Mouse (Mus musculus): ENCODE results near the gene Pde4d.

Gene Pde4d

GRCm38 (mm10) chr13:109659103-109659502 is 1209.4 kb downstream of the Pde4d start:
- DNase-seq (ENCODE audit: low spot score): no peak

GRCm38 (mm10) chr13:109661345-109661744 is 1211.6 kb downstream of the Pde4d start:
- DNase-seq (ENCODE audit: low spot score): no peak

- DNase-seq (ENCODE audit: low spot score): no peak
Observed at GRCm38 (mm10) chr13:109662099-109662498, 1212.4 kb downstream of the Pde4d start.

GRCm38 (mm10) chr13:109662731-109663130 is 1213.0 kb downstream of the Pde4d start:
- DNase-seq (ENCODE audit: low spot score): no peak

- DNase-seq (ENCODE audit: low spot score): no peak
Observed at GRCm38 (mm10) chr13:109664956-109665802, 1215.4 kb downstream of the Pde4d start.

GRCm38 (mm10) chr13:109665803-109666403 is 1216.2 kb downstream of the Pde4d start:
- DNase-seq (ENCODE audit: low spot score): no peak

GRCm38 (mm10) chr13:109669965-109670364 is 1220.2 kb downstream of the Pde4d start:
- no peak for DNase-seq (ENCODE audit: low spot score)

- DNase-seq (ENCODE audit: low spot score): peak; percentile 58
Observed at GRCm38 (mm10) chr13:109671589-109672347, 1222.0 kb downstream of the Pde4d start.

- no peak for DNase-seq (ENCODE audit: low spot score)
Observed at GRCm38 (mm10) chr13:109677047-109677446, 1227.3 kb downstream of the Pde4d start.

GRCm38 (mm10) chr13:109677617-109678016 is 1227.9 kb downstream of the Pde4d start:
- DNase-seq (ENCODE audit: low spot score): no peak

GRCm38 (mm10) chr13:109678991-109679390 is 1229.2 kb downstream of the Pde4d start:
- DNase-seq (ENCODE audit: low spot score): no peak

- DNase-seq (ENCODE audit: low spot score): no peak
Observed at GRCm38 (mm10) chr13:109680229-109680628, 1230.5 kb downstream of the Pde4d start.

- no peak for DNase-seq (ENCODE audit: low spot score)
Observed at GRCm38 (mm10) chr13:109681699-109682293, 1232.0 kb downstream of the Pde4d start.

- DNase-seq (ENCODE audit: low spot score): no peak
Observed at GRCm38 (mm10) chr13:109683001-109683400, 1233.3 kb downstream of the Pde4d start.

- DNase-seq (ENCODE audit: low spot score): no peak
Observed at GRCm38 (mm10) chr13:109684985-109685295, 1235.2 kb downstream of the Pde4d start.

- no peak for DNase-seq (ENCODE audit: low spot score)
Observed at GRCm38 (mm10) chr13:109685296-109686115, 1235.8 kb downstream of the Pde4d start.

GRCm38 (mm10) chr13:109686116-109686876 is 1236.5 kb downstream of the Pde4d start:
- no peak for DNase-seq (ENCODE audit: low spot score)

- no peak for DNase-seq (ENCODE audit: low spot score)
Observed at GRCm38 (mm10) chr13:109686906-109687305, 1237.2 kb downstream of the Pde4d start.

GRCm38 (mm10) chr13:109688195-109688594 is 1238.4 kb downstream of the Pde4d start:
- DNase-seq (ENCODE audit: low spot score): no peak

- DNase-seq (ENCODE audit: low spot score): no peak
Observed at GRCm38 (mm10) chr13:109689176-109689575, 1239.4 kb downstream of the Pde4d start.

- no peak for DNase-seq (ENCODE audit: low spot score)
Observed at GRCm38 (mm10) chr13:109690558-109690957, 1240.8 kb downstream of the Pde4d start.

Data from left cerebral cortex, adult 11 months (tissue).